Mouse (Mus musculus) intestine, embryonic 15.5 days (tissue): ENCODE data around the gene Zfp78. TPM values are rescaled to one million over a fixed set of nuclear protein-coding genes. Genes with fewer than 3 reads are reported as not detected.

Source experiments
- ATAC-seq: fragments of 200-750 bp; cut with Nextera tagmentation; 2 replicates; pipeline ENCODE4 v1.8.0; 2017; ENCODE audit warnings: moderate TSS enrichment, moderate library complexity
- H3K27ac ChIP-seq: fragments of 300-500 bp; sonication (generic); 2 replicates; pipeline ENCODE4 v1.5.1; 2015; ENCODE audit warnings: mild to moderate bottlenecking, inconsistent platforms
- H3K27me3 ChIP-seq: fragments of 300-500 bp; sonication (generic); replicated peaks from 2 replicates; pipeline ENCODE4 v1.6.1; 2015; ENCODE audit warnings: inconsistent platforms
- H3K36me3 ChIP-seq: fragments of 300-500 bp; sonication (generic); 2 replicates; pipeline ENCODE4 v1.6.1; 2015; ENCODE audit warnings: inconsistent platforms
- H3K4me1 ChIP-seq: fragments of 300-500 bp; sonication (generic); replicated peaks from 2 replicates; pipeline ENCODE4 v1.6.1; 2015; ENCODE audit warnings: inconsistent platforms
- H3K4me2 ChIP-seq: fragments of 300-500 bp; sonication (generic); replicated peaks from 2 replicates; pipeline ENCODE4 v1.6.1; 2015; ENCODE audit warnings: mild to moderate bottlenecking, inconsistent platforms
- H3K4me3 ChIP-seq: fragments of 300-500 bp; sonication (generic); replicated peaks from 2 replicates; pipeline ENCODE4 v1.5.1; 2015; ENCODE audit warnings: inconsistent platforms
- H3K9ac ChIP-seq: fragments of 300-500 bp; sonication (generic); 2 replicates; pipeline ENCODE4 v1.6.1; 2015; ENCODE audit warnings: inconsistent platforms
- H3K9me3 ChIP-seq: fragments of 300-500 bp; sonication (generic); 2 replicates; pipeline ENCODE4 v1.6.1; 2016; ENCODE audit warnings: inconsistent platforms
- WGBS: fragments of 180-500 bp; shearing (Covaris S2); methylation state at CpG from one replicate; pipeline ENCODE4 v1.1.7; 2015; 5-methylcytosine and 5-hydroxymethylcytosine counted together
- polyA plus RNA-seq: library from polyadenylated mRNA; unstranded; fragments of >200 nt; fragmentation: Nextera tagmentation; extraction: Ambion mirVana; gene quantifications from 2 replicates; pipeline ENCODE4 v1.2.1, GENCODE M21; 2015

Zfp78 gene
- polyA plus RNA-seq, 1 experiment from 2014 or later, result 2.3 TPM

GRCm38 (mm10) chr7:6397996-6398975 is 35.2 kb downstream of the Zfp78 start, which contains the start of gene Smim17:
TSS of gene Smim17 (plus strand) at chr7:6398715.
- ATAC-seq, result peak; percentile 91

GRCm38 (mm10) chr7:6410043-6410442 is 47.0 kb downstream of the Zfp78 start, which contains the start of gene Gm20715:
TSS of gene Gm20715 (plus strand) at chr7:6410277.
- Histone ChIP-seq H3K4me1 (no peaks in the 10 kb centered on the region), H3K4me3 (no peak within 1 kb of the TSS), H3K9me3 (no peaks in the 10 kb centered on the region), H3K27ac (no peak within 1 kb of the TSS), H3K36me3 (no peaks in the 10 kb centered on the region), H3K4me2 (no peak within 1 kb of the TSS), H3K27me3 (no peaks in the 10 kb centered on the region), H3K9ac (no peak within 1 kb of the TSS)
- peak; percentile 94 for ATAC-seq
- WGBS, result 1% methylated on average over 17 of the region's 17 CpGs

More at GRCm38 (mm10) chr7:6397996-6398975, 35.2 kb downstream of the Zfp78 start, which contains the start of gene Smim17:
- peak within 1 kb of the TSS; percentile 82 for H3K4me2 ChIP-seq
- peak within 1 kb of the TSS; percentile 41 for H3K9ac ChIP-seq
- no peaks in the 10 kb centered on the region for H3K27me3 ChIP-seq
- no peaks in the 10 kb centered on the region for H3K36me3 ChIP-seq
- H3K4me3 ChIP-seq, result peak within 1 kb of the TSS; percentile 49
- H3K27ac ChIP-seq, result no peak within 1 kb of the TSS
- H3K4me1 ChIP-seq, result no peaks in the 10 kb centered on the region
- WGBS, result 26% methylated on average over 25 of the region's 25 CpGs
- no peaks in the 10 kb centered on the region for H3K9me3 ChIP-seq

- Histone ChIP-seq H3K27ac (no peak overlapping the region), H3K9ac (no peak overlapping the region), H3K27me3 (no peaks in the 10 kb centered on the region), H3K4me1 (no peaks in the 10 kb centered on the region), H3K9me3 (no peaks in the 10 kb centered on the region), H3K4me2 (no peak overlapping the region), H3K4me3 (no peak overlapping the region), H3K36me3 (no peaks in the 10 kb centered on the region)
- no peak for ATAC-seq
- 12% methylated on average over 21 of the region's 22 CpGs for WGBS
Measured at GRCm38 (mm10) chr7:6414626-6415441, 51.8 kb downstream of the Zfp78 start.

GRCm38 (mm10) chr7:6415442-6415787 is 52.3 kb downstream of the Zfp78 start:
- Histone ChIP-seq H3K36me3 (no peaks in the 10 kb centered on the region), H3K4me2 (no peak overlapping the region), H3K4me1 (no peaks in the 10 kb centered on the region), H3K27me3 (no peaks in the 10 kb centered on the region), H3K9me3 (no peaks in the 10 kb centered on the region), H3K27ac (no peak overlapping the region), H3K9ac (no peak overlapping the region), H3K4me3 (no peak overlapping the region)
- ATAC-seq, result no peak
- 24% methylated on average over 8 of the region's 8 CpGs for WGBS

GRCm38 (mm10) chr7:6419894-6420293 is 56.8 kb downstream of the Zfp78 start:
- H3K27me3 ChIP-seq, result no peaks in the 10 kb centered on the region
- H3K27ac ChIP-seq, result no peak overlapping the region
- H3K9me3 ChIP-seq, result no peaks in the 10 kb centered on the region
- no peak for ATAC-seq
- H3K9ac ChIP-seq, result no peak overlapping the region
- H3K36me3 ChIP-seq, result no peaks in the 10 kb centered on the region
- 73% methylated on average over 6 of the region's 6 CpGs for WGBS
- no peaks in the 10 kb centered on the region for H3K4me1 ChIP-seq
- H3K4me2 ChIP-seq, result no peak overlapping the region
- no peak overlapping the region for H3K4me3 ChIP-seq

GRCm38 (mm10) chr7:6429381-6429780 is 66.3 kb downstream of the Zfp78 start:
- WGBS, result 92% methylated on average over 3 of the region's 3 CpGs
- Histone ChIP-seq H3K4me3 (no peak overlapping the region), H3K4me1 (no peaks in the 10 kb centered on the region), H3K27me3 (no peaks in the 10 kb centered on the region), H3K9me3 (no peaks in the 10 kb centered on the region), H3K4me2 (no peak overlapping the region), H3K36me3 (no peaks in the 10 kb centered on the region), H3K9ac (no peak overlapping the region), H3K27ac (no peak overlapping the region)
- ATAC-seq, result no peak

- no peaks in the 10 kb centered on the region for H3K36me3 ChIP-seq
- no peak overlapping the region for H3K4me3 ChIP-seq
- H3K4me1 ChIP-seq, result no peaks in the 10 kb centered on the region
- no peak for ATAC-seq
- no peak overlapping the region for H3K4me2 ChIP-seq
- no peak overlapping the region for H3K27ac ChIP-seq
- whole genome bisulfite sequencing, result 25% methylated on average over 2 of the region's 2 CpGs
- no peaks in the 10 kb centered on the region for H3K27me3 ChIP-seq
- no peaks in the 10 kb centered on the region for H3K9me3 ChIP-seq
- no peak overlapping the region for H3K9ac ChIP-seq
Measured at GRCm38 (mm10) chr7:6430342-6430741, 67.3 kb downstream of the Zfp78 start.

Other genes starting within 250 kb of the Zfp78 start
- gene Zfp787, start 207.3 kb upstream of the Zfp78 start, polyA plus RNA-seq, result 27.4 and 29.8 TPM in 2 replicates
- 43.2 and 43.4 TPM in 2 replicates for gene Zfp444, start 191.1 kb upstream of the Zfp78 start, polyA plus RNA-seq
- gene Galp, start 166.2 kb upstream of the Zfp78 start, polyA plus RNA-seq, result not detected in 2 replicates
- gene Zscan5b, start 141.0 kb upstream of the Zfp78 start, polyA plus RNA-seq, result not detected in 2 replicates
- not detected in 2 replicates for gene Epp13, start 110.6 kb upstream of the Zfp78 start, polyA plus RNA-seq
- 5.4 and 6.5 TPM in 2 replicates for gene Zfp667, start 76.7 kb upstream of the Zfp78 start, polyA plus RNA-seq
- gene Zfp583, start 32.0 kb upstream of the Zfp78 start, polyA plus RNA-seq, result 4.5 and 4.9 TPM in 2 replicates
- gene Gm3854, start 19.5 kb upstream of the Zfp78 start, polyA plus RNA-seq, result 0.85 and 1.3 TPM in 2 replicates
- gene Zfp28, start 20.0 kb downstream of the Zfp78 start, polyA plus RNA-seq, result 7.8 and 8.2 TPM in 2 replicates
- gene Smim17, start 35.4 kb downstream of the Zfp78 start, polyA plus RNA-seq, result 0.15 and 0.20 TPM in 2 replicates
- not detected in 2 replicates for gene Gm20715, start 47.0 kb downstream of the Zfp78 start, polyA plus RNA-seq
- not detected in 2 replicates for gene Olfr1344, start 75.4 kb downstream of the Zfp78 start, polyA plus RNA-seq
- not detected in 2 replicates for gene Olfr1336, start 92.9 kb downstream of the Zfp78 start, polyA plus RNA-seq
- gene Olfr1346, start 103.8 kb downstream of the Zfp78 start, polyA plus RNA-seq, result not detected in 2 replicates
- not detected in 2 replicates for gene Olfr5, start 123.7 kb downstream of the Zfp78 start, polyA plus RNA-seq
- not detected in 2 replicates for gene Olfr1347, start 136.5 kb downstream of the Zfp78 start, polyA plus RNA-seq
- not detected in 2 replicates for gene Olfr1348, start 145.5 kb downstream of the Zfp78 start, polyA plus RNA-seq
- not detected in 2 replicates for gene Olfr1349, start 159.7 kb downstream of the Zfp78 start, polyA plus RNA-seq
- gene Olfr1350, start 201.6 kb downstream of the Zfp78 start, polyA plus RNA-seq, result not detected in 2 replicates